Mouse (Mus musculus): ENCODE measurements around the gene Rfc4.
A peak's percentile ranks its signal among the peaks of the same experiment; 100 is the strongest.

Rfc4 gene

DNA sequence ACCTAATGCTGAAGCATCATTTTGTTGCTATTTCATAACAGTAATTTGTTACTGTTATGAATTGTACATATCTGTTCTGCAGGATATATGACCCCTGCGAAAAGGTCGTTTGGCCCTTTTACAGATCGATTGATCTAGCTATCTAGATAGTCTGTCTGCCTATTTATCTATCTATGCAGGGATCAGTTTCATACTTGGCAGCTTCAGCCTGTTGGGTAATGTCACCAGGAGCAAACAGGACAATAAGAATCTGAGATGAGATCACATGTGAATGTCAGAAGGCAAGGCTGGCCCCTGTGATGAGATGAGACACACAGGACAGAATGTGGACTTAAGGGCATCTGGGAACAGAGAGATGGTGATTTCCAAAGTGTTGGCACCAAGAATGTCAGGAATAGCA lies 2.8 kb upstream of the Rfc4 start:
- no peak for DNase-seq

DNA sequence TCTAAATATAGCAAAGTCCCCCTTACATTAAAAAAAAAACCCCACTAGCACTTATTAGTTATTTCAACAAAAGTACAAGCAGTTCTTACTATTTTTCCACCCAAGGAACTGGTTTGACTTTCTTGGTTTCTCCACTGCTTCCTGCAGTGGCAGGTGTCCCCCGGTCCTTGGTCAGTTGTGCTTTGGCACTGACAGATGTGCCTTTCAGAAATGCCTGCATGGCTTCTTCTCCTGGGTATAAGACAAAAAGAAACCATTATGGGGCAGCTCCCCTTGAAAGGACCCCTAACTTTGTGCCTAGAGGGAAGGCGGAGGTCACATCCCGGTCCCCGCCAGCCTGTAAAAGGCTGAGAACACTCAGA lies 245 bp downstream of the Rfc4 start:
- DNase-seq: no peak

DNA sequence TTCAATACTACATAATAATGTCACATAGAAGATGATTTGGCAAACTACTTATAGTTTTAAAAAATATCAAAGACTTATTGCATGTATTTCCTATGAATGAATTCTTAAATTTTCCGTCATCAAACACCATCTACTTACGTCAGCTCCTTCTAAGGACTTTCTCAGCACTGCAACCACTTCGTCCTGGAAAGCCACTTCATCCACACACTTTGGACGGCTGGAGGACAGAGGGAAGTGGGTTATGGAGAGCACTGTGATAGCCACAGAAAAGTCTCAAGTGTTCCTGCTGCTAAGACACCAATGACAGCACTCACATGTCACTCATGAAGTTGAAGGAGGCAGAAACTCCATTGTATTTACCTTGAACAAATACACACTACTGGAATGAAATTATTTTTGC lies 3.1 kb downstream of the Rfc4 start:
- no peak for DNase-seq

DNA sequence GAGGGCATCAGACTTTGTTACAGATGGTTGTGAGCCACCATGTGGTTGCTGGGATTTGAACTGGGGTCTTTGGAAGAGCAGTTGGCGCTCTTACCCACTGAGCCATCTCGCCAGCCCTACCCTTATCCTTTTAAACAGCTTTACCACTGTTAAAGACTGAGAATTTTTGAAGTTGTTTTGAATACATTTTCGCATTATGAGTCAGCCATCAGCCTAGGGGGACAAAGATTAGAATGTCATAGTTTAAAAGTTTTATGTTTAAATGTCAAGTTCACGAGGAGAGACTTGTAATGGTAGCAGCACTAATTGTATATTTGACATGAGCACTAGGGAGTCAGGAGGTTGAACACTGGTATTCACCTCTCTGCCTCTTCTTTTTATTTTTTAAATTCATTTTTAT lies 4.4 kb downstream of the Rfc4 start:
- DNase-seq: no peak

DNA sequence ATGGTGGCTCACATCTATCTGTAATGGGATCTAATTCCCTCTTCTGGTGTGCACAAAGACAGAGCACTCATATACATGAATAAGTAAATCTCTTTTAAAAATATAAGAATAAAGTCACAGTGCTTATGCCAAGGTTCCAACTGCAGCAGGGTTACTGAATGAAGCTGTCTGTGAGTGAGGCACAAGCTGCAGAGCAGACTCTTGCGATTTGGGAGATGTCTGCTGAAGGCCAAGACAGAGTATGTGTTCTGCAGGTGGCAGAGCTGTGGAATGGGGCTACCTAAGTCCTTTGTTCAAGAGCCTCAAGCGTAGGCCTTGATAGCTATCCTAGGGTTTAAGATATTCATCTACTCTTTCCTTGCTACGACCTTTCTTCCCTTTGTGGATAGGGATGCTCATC lies 5.1 kb downstream of the Rfc4 start:
- no peak for DNase-seq

DNA sequence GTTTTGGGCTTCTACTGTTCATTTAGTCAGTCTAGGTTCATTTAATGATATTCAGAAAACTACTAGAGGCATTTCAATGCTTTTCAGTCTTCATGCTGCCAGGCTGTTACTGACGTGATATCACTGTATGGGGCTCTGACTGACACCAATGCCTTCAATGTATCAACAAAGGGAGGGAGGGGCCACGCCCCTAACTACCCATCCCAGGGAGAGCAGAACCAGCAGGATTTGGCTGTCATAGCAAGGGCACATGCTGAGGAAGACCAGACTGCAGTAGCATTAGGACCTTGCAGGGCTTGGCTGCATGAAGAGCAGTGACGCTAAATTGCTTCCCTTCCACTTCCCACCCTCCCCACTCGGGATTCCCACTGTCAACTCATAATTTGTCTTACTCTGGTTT lies 10.4 kb downstream of the Rfc4 start:
- no peak for DNase-seq

DNA sequence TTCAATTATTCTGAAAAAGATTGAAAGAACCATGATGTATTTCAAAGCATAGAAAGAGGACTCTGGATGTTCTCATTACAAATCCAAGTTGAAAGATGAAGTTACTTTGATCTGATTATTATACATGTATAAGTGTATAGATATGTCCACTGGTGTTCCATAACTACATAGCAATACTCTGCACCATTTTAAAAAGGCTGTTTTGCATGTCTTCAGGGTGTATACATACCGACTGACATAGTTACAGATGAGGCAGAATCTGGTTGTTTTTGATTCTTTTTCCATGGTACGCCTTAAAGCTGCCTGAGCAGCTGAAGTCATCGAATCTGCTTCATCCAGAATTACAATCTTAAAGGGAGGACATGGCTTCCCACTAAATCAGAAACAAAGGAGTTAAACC lies 12.1 kb downstream of the Rfc4 start:
- no peak for DNase-seq

DNA sequence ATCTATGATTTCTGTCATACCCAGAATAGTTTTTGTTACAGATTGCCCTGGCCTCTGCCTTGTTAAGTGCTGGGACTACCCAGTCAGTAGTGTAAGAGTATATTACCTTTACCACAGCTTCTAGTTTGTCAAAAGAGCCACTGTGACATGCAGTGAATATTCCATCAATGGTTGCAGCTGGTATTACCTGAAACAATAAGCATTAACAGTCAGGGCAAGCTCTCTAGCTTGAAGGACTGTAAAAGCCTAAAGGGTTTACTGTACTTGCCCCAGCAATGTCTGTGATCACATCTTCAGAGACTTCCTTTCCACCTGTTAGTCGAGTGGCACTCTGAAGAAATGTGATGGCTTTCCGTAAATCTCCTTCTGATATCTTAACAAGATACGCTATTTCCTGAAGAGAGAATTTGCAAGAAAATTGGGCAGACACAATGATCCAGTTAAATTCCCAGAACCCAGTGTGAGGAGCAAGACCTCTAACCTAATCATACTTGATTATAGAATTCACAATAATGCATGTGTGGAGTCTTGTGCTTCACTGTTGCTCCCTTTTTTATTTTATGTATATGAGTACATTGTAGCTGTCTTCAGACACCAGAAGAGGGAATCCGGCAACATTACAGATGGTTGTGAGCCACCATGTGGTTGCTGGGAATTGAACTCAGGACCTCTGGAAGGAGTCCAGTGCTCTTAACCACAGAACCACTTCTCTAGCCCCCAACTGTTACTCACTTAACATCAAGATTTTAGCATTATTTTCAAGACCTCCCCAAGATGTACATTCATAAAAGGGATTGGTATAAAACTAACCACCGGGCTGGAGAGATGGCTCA lies 13.0 kb downstream of the Rfc4 start:
- no peak for DNase-seq

DNA sequence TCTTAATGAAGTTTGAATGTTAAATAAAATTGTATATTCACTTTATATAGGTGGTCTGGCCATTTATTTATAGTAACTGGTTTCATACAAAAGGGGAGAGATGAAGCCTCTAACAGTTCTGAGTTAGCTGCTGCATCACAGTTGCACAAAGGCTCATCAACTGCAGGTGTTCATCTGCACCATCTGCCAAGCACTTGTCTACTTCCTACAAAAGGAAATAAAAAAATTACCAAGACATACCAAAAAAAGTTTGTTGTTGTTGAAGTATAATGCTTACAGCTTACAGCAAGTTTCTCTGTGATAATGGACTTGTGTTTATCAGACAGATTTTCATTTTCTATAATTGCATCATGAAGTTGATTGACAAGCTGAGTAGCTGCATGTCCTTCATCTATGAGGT lies 13.6 kb downstream of the Rfc4 start:
- DNase-seq: no peak

DNA sequence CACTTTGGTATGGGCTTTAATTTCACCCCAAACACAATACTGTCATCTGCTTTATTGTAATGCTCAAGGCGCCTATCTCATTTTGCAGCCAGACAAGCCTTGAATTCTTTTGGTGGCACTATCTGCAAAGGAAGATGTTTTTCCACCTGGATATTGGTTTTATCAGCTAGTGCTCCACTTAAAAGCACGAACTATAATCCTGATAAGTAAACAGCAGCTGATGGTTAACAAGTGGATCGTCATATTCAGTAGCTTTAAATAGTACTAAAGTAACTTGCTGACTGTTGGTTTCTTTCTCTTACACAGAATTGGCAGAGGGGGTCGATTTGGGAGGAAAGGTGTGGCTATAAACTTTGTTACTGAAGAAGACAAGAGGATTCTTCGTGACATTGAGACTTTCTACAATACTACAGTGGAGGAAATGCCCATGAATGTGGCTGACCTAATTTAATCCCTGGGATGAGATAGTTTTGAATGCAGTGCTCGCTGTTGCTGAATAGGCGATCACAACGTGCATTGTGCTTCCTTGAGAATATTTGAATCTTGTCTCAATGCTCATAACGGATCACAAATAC lies 14.6 kb downstream of the Rfc4 start:
- no peak for DNase-seq

DNA sequence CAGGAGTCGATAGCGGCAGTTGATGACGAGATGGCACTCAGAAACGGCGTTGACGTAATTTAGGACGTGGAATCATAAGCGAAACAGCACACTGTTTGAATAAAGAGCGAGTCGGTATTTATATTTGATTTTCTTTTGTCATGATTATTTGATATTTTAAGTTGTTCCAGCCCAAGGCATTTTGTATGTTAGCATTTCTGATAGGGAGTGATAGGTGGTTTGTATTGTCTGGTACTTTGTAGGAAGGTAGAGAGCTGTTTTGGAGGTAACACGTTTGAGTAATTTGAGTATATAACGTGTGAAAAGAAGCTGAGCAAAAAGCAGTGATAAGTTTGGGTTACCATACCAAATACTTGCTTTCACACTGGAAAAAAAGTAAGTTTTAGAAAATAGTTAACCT lies 15.2 kb downstream of the Rfc4 start:
- DNase-seq: no peak

DNA sequence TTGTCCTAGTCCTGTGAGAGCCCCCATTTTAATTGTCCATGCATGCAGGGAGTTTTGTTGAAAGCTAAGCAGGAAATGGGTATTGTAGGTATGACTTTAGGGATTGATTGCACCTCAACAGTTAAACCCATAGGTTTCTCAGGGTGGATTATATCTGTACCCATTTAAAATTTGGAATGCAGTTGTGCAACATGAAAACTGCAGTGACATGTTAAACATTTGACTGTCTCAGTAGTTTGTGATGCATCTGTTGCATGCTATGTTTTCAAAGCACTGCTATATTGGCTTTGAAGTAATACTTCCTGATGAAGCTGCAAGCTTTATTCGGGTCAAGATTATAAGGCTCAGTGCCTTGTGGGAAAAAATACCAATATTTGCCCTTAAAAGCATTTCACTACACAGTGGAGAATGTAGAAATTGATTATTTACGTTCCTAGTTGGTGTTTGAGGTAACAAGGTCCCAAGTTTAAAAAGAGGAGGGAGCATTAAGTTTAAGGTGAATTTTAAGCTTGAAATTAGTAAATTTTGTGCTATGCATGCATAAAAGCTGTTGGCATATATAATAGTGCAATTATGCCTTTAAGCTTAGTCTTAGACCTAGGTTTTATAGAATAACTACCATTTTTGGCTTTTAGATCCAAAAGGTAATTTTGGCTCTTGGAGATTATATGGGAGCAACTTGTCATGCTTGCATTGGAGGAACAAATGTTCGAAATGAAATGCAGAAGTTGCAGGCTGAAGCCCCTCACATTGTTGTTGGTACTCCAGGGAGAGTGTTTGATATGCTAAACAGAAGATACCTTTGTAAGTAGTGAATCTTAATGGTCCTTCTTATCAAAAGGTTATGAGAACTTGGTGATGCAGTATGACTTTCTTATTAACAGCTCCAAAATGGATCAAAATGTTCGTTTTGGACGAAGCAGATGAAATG lies 17.9 kb downstream of the Rfc4 start:
- DNase-seq: no peak

DNA sequence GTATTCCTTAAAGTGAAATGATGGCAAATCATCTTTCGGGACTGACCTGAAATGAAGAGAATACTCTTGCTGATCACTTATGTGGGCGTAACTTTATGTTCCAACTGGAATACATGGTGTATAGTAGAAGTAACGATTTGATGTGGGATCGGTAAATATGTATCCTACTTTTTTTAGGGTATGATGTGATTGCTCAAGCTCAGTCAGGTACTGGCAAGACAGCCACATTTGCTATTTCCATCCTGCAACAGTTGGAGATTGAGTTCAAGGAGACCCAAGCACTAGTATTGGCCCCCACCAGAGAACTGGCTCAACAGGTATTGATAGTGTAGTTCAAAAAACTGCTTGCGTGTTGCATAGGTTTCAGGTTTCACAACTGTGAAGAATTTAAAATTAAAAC lies 18.6 kb downstream of the Rfc4 start:
- no peak for DNase-seq

DNA sequence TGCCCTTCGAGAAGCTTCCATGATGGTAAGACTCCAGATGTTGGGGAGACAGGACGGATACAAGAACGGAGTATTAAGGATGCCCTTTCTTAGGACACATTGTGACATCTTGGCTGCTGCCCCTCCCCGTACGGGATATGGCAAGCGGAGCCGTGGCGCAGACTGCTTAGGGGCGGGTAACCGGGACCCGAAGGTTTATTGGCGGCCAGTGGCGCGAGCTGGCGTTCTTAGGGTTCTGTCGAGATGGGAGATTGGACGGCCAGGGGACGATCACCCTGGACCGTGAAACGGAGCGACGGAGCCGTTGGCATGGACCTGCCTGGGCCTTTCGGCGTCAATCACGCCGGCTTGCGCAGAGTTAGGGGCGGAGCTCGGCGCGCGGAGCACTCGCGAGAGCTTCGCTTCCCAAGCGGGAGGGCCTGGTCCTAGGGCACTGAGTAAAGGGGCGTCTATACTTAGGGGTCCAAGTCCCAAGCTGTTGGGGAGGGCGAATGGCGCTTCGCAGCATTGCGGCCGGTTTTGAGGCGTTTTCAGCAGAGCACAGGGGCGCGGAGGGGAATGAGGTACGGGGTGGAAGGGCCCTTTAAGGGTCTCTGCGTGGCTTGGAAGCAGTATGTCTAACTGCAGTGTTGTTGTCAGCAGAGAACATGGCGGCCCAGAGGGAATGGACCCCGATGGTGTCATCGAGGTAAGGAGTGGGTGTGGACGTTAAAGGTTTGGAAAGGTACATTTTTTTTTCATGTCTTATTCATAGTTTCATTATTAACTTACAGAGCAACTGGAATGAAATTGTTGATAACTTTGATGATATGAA lies 19.4 kb downstream of the Rfc4 start:
- DNase-seq: peak; percentile 85 to 87

DNA sequence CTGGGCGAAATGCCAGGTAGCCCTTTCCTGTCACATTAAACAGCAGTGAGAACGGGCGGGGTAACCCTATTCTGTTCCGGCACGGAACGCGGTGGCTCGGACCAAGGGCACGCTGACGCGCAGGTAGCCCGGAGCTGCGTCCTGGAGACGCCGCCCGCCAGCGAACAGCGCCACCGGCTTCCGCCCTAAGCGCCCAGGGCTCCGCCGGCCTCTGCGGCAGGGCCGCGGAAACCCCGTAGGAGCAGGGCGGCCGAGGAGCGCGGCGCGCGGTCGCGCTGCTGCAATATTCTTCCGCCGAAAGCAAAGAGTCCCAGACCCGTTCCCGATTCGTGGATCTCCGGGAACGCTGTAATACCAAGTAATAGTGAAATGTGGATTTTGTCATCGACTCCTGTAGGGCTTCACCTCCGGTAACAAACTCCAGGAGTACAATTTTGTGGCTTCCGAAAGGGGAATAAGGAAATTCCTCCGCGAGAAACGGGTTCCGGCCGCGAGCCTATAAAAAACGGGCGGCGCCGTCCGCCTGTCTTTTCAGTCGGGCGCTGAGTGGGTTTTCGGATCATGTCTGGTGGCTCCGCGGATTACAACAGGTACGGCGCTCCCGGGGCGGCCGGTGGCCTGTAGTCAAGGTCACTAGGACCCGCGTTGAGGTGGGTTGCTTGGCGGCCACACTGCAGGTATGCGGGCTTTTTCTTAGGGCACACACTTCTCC lies 20.1 kb downstream of the Rfc4 start, which contains the start of gene Eif4a2:
Gene Eif4a2 (plus strand): TSS at position 214 of the 712 bp plus-strand sequence.
- peak; percentile 93 to 95 for DNase-seq

DNA sequence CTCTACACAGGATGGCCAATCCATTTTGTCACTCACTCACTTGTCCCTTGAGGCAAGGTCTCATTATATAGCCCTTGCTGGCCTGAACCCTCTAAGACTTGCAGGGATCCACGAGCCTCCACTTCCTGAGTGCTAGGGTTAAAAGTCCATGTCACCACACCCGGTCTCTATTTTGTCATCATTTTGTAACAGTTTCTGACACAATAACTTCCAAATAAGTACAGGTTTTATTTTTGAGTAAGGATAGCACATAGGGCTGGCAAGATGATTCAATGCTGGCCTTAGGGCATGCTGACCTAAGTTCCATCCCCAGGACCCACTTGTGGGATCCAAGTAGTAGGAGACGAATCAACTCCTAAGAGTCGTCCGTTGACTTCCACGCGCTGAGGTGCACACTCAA lies 21.4 kb downstream of the Rfc4 start:
- no peak for DNase-seq

DNA sequence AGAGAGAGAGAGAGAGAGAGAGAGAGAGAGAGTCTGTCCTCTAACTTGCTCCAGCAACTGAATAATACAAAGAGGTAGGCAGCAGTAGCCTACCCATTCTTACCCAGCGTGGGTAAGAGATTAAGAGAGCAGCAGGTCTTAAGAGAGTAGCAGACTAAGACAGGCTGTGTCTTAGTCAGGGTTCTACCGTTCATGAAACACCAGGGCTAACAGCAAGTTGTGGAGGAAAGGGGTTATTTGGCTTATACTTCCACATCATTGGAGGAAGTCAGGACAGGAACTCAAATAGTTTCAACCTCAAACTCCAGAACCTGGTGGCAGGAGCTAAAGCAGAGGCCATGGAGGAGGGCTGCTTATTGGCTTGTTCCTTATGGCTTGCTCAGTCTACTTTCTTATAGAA lies 23.7 kb downstream of the Rfc4 start:
- DNase-seq: no peak

DNA sequence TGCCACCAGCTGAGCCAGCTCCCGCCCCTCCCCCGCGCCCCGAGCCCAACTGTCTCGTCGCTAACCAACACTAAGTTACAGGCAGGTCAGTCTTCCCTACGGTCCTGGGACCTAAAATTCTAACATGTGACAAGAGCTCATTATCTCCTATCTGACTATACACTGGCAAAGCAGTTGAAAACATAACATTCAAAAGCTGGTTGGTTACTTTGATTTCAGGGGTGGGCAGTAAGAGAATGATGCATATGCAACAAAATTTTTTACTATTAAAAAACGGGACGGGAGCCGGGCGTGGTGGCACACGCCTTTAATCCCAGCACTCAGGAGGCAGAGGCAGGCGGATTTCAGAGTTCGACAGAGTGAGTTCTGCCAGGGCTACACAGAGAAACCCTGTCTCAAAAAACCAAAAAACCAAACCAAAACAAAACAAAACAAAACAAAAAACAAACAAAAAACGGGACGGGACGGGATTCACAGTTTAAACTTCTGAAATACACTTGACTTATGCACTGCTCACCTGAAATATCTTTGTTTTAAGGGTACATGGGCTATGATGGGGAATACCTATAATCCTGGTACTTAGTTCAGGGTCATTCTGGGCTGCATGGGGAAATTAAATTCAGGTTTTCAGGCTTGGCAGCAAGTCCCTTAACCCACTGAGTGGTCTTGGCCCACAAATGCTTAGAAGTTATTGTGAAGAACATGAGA lies 24.3 kb downstream of the Rfc4 start:
- DNase-seq: no peak

DNA sequence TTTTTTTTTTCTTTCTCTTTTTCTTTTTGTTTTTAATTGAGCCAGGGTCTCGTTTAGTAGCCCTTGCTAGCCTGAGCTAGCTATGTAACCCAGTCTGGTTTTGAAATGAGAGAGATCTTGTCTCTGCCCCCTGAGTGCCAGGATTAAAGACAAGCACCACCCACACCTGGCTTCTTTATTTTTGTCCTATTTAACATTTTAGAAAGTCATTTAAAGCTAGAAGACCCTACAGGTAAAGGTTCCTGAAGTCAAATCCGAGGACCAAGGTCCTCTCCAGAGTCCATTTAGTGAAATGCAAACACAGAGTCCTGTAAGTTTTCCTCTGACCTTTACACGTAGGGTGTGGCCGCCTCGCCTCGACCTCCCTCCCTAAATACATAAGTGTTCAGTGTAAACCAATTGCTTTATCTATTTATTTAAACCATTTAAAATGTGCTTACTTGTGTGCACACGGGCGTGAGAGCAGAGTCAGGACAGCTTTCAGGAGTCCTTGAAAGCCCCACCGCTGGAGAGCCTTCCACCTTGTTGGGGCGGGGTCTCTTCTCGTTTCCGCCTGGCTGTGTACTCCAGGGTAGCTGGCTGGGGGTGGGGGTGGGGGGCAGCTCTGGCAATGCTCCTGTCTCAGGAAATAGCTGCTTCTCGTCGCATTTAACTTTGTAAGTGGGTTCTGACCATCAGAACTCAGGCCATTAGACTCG lies 25.0 kb downstream of the Rfc4 start:
- no peak for DNase-seq

DNA sequence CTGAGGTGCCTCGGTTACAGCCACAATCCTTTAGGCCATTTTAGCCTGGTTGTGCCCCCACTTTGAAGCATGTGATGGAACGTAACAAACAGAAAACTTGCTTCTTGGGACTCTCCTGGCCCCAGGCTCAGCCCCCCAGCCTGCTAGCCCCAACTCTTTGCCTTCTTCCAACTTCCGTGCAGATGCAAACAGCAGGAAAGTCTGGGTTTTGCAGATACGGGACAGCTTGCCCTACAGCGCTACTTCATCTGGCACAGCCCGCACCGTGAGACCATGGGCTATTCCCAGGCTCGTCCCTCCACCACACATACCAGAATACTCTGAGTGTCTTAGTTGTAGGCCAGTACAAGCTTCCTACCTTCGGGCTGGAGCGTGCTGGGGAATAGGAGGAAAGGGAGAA lies 26.9 kb downstream of the Rfc4 start:
- no peak for DNase-seq

DNA sequence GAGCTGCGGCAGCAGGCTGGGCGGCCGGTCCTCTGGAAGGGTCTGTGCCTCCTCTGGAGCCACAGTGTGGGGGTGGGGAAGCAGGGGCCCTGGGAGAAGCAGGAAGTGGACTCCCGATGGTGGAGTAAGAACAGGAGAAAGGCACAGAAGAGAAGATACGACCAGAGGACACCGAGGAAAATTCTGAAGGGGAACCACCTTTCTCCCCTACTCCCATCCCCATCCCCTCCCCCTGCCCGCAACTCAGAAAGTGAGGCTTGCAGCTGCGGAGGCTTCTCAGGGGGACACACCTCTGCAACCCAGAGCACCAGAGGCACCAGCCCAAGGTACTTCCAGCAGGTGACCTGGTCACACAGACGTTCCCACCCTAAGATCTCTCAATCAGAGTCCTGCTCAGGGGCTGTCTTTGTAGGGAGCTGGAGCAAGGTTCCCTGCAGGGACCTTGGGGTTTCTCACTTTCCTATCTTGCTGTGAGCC lies 27.4 kb downstream of the Rfc4 start:
- no peak for DNase-seq
